Mouse (Mus musculus): Measurements from ENCODE around the gene Ttc30b.

DNA sequence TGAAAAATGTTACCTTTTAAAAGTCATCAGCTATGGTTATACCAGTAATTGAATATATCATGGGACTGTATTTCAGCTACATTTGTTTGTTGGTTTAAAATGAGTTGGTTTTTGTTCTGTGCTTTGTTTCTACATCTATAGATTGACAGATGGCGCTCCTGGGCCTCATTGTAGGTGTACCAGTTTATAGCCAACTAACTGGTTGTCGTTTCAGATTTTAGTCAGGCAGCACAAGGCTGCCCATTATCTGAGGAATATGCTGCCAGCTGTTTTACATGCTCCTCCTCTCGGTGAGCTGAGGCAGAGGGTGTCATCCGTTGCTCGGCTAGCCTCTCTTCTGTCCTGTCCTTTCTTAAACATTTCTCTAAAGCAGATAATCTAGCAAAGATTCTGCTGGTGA lies 12.3 kb downstream of the Ttc30b start:
- no peak for TF ChIP-seq POLR2A (IDR thresholded peaks at IDR 0.05; ENCODE audit: insufficient read depth, low read depth, low read length)
- no peak for TF ChIP-seq CTCF (IDR thresholded peaks at IDR 0.05)
